11 mouse cellular contexts compared by ENCODE assay signal in the genomic region with DNA sequence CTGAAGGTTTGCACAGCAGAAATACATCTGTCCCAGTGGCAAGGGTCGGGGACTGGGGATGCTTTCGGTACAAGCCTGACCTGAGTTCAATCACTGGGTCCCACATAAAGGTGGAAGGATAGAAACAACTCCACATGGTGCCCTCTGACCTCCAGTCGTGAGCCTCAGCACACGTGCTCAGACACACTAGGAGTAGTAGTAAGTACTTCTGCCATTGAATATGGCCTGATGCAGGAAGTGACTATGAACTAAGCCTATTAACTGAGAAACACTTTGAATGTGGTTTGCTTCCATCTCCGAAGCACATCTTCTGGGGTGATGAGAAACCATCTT.
DNase-seq lines count a peak whose midpoint lies in the region; ATAC-seq lines count a peak whose summit lies in the region.
"Had no signal": no experiment of that assay in that cellular context is flagged by ENCODE, and none has a peak within 500 bp of the region (broad histone marks: within the 10 kb centered on the region; RNA-seq: fewer than 3 reads in every experiment).

No protein-coding gene starts in this region.

- no peaks in the 10 kb centered on the region for H3K27me3 ChIP-seq in kidney, embryonic 16.5 days (ENCODE audit: insufficient read depth, low read length)
- peaks cover 6% of the 10 kb centered on the region for H3K27me3 ChIP-seq in limb, embryonic 13.5 days
- H3K27me3 ChIP-seq in neural tube, embryonic 14.5 days (ENCODE audit: control insufficient read depth, insufficient read depth, low read length): no peaks in the 10 kb centered on the region
- H3K27me3 ChIP-seq: liver, embryonic 12.5 days; stomach, embryonic 15.5 days had no signal

- H3K4me1 ChIP-seq in kidney, embryonic 16.5 days (ENCODE audit: insufficient read depth, low read length): 0 out of 2 replicates have a peak, but pooled peaks cover 4% of the 10 kb centered on the region
- peaks cover 11% of the 10 kb centered on the region for H3K4me1 ChIP-seq in limb, embryonic 13.5 days
- H3K4me1 ChIP-seq in neural tube, embryonic 14.5 days (ENCODE audit: control insufficient read depth, insufficient read depth, low read length): no peaks in the 10 kb centered on the region
- H3K4me1 ChIP-seq: liver, embryonic 12.5 days; stomach, embryonic 15.5 days had no signal

- no peak overlapping the region for H3K9ac ChIP-seq in kidney, embryonic 16.5 days (replicated peaks; ENCODE audit: low read length)
- H3K9ac ChIP-seq in limb, embryonic 13.5 days: no peak overlapping the region
- H3K9ac ChIP-seq in neural tube, embryonic 14.5 days (replicated peaks; ENCODE audit: low read depth, low read length): no peak overlapping the region
- H3K9ac ChIP-seq: liver, embryonic 12.5 days; stomach, embryonic 15.5 days had no signal

- no peak overlapping the region for H3K4me3 ChIP-seq in kidney, embryonic 16.5 days (ENCODE audit: low read length)
- no peak overlapping the region for H3K4me3 ChIP-seq in limb, embryonic 13.5 days
- H3K4me3 ChIP-seq in neural tube, embryonic 14.5 days (ENCODE audit: low read depth, low read length): no peak overlapping the region
- H3K4me3 ChIP-seq: liver, embryonic 12.5 days; stomach, embryonic 15.5 days had no signal

- no peak for DNase-seq in kidney, adult 9 months
- no peak for DNase-seq in heart, adult 8-10 months (ENCODE audit: low spot score)
- no peak for DNase-seq in gastrocnemius, postnatal 4 days (ENCODE audit: low spot score in 2 of 2)
- DNase-seq: gastrocnemius, postnatal 25 days had no signal

- no peaks in the 10 kb centered on the region for H3K9me3 ChIP-seq in kidney, embryonic 16.5 days (ENCODE audit: low read length)
- no peaks in the 10 kb centered on the region for H3K9me3 ChIP-seq in limb, embryonic 13.5 days
- H3K9me3 ChIP-seq in neural tube, embryonic 14.5 days (ENCODE audit: control insufficient read depth, low read length): no peaks in the 10 kb centered on the region
- H3K9me3 ChIP-seq: liver, embryonic 12.5 days; stomach, embryonic 15.5 days had no signal

- no peaks in the 10 kb centered on the region for H3K36me3 ChIP-seq in kidney, embryonic 16.5 days (ENCODE audit: insufficient read depth, low read length)
- no peaks in the 10 kb centered on the region for H3K36me3 ChIP-seq in limb, embryonic 13.5 days
- no peaks in the 10 kb centered on the region for H3K36me3 ChIP-seq in neural tube, embryonic 14.5 days (ENCODE audit: control insufficient read depth, insufficient read depth, low read length)
- H3K36me3 ChIP-seq: liver, embryonic 12.5 days; stomach, embryonic 15.5 days had no signal

- 39% methylated on average over 5 of the region's 5 CpGs for WGBS in kidney, embryonic 16.5 days
- 31% methylated on average over 5 of the region's 5 CpGs for WGBS in limb, embryonic 13.5 days
- WGBS in neural tube, embryonic 14.5 days: 42% methylated on average over 5 of the region's 5 CpGs

- H3K4me2 ChIP-seq in kidney, embryonic 16.5 days (replicated peaks; ENCODE audit: low read depth, low read length): no peak overlapping the region
- H3K4me2 ChIP-seq in limb, embryonic 13.5 days (replicated peaks): no peak overlapping the region
- no peak overlapping the region for H3K4me2 ChIP-seq in neural tube, embryonic 14.5 days (ENCODE audit: low read depth, low read length)
- H3K4me2 ChIP-seq: liver, embryonic 12.5 days; stomach, embryonic 15.5 days had no signal

- 0 out of 2 replicates have a peak, but pooled peaks have one; percentile 42 for ATAC-seq in kidney, embryonic 16.5 days (ENCODE audit: low FRiP score, low TSS enrichment)
- 0 out of 2 replicates have a peak, but pooled peaks have one; percentile 47 for ATAC-seq in erythroblast, adult 5-6 weeks (replicated peaks; ENCODE audit: low FRiP score, poor library complexity, severe bottlenecking)
- ATAC-seq in limb, embryonic 13.5 days (ENCODE audit: low FRiP score, low read depth): peak; percentile 17; the same call in 1 of the 2 replicates
- peak; percentile 48; the same call in 1 of the 2 replicates for ATAC-seq in neural tube, embryonic 14.5 days (ENCODE audit: low read depth)
- ATAC-seq: liver, embryonic 12.5 days had no signal

- no peak overlapping the region for H3K27ac ChIP-seq in kidney, embryonic 16.5 days (ENCODE audit: low read length)
- H3K27ac ChIP-seq in limb, embryonic 13.5 days: no peak overlapping the region
- H3K27ac ChIP-seq in neural tube, embryonic 14.5 days (ENCODE audit: low read depth, low read length): no peak overlapping the region
- H3K27ac ChIP-seq: liver, embryonic 12.5 days; macrophage; stomach, embryonic 15.5 days had no signal
